Mouse (Mus musculus) bone marrow macrophage, adult 2 months (primary cell): Measurements from ENCODE around the gene Slc17a3. TPM values are rescaled to one million over a fixed set of nuclear protein-coding genes. Genes with fewer than 3 reads are reported as not detected.

Experiments
- H3K27ac ChIP-seq: 2 replicates; pipeline ENCODE4 v1.5.1; 2012; ENCODE audit warnings: low read depth, low read length; ENCODE audit not compliant: insufficient read depth
- H3K4me1 ChIP-seq: 2 replicates; pipeline ENCODE4 v1.6.1; 2012; ENCODE audit warnings: low read length; ENCODE audit not compliant: control insufficient read depth, insufficient read depth
- H3K4me3 ChIP-seq: 2 replicates; pipeline ENCODE4 v1.5.1; 2012; ENCODE audit warnings: mild to moderate bottlenecking, low read length, moderate library complexity; ENCODE audit not compliant: insufficient read depth
- CTCF ChIP-seq: IDR thresholded peaks from 2 replicates; pipeline ENCODE4 v1.5.1; 2012; ENCODE audit warnings: low read depth, mild to moderate bottlenecking, low read length, moderate library complexity
- POLR2A ChIP-seq: IDR thresholded peaks from 2 replicates; pipeline ENCODE4 v1.6.1; 2012; ENCODE audit warnings: mild to moderate bottlenecking, low read depth, low read length, borderline replicate concordance
- polyA plus RNA-seq: library from polyadenylated mRNA; stranded (reverse); fragments of >200 nt; gene quantifications from 2 replicates; pipeline ENCODE4 v1.2.4, GENCODE M21; 2012; ENCODE audit not compliant: missing spikeins, insufficient read depth, insufficient read length

Slc17a3 gene
- polyA plus RNA-seq, 1 experiment, result not detected

DNA sequence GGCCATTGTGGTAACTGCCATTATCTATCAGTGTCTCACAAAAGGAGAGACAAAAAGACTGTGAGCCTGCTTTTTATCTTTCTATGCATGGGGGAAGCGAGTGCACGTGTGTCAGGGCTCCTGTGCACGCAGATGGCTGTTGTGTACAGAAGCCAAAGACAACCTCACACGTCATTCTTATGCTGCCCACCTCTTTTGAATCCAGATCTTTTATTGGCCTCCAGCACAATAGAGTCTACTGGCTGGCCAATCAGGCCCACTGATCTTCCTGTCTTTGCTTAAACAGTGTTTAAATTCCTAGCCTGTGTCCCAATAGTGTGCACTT, 54.0 kb downstream of the Slc17a3 start:
- Histone ChIP-seq H3K4me1 (peaks cover 5% of the 10 kb centered on the region; the same call in 1 of the 2 replicates), H3K4me3 (no peak overlapping the region), H3K27ac (no peak overlapping the region)
- TF ChIP-seq POLR2A, result no peak
- TF ChIP-seq CTCF, result no peak

DNA sequence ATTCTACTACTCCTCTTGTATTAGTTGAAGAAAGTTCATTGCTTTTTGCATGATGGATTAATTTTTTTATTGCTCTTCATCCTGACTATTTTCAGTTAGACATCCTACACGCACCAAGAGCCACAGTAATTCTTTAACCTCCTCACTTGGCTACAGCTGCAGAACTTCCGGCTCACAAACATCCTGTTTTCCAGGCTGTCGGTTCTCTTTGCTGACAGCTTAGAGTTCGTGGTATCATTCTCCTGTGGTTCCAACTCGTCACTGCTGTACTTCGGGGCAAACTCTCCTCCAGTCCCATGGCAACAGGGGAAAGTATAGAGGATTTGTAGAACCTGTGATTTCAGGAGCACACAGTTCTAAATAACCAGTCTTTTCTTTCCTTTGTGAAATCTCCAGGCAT, 59.0 kb downstream of the Slc17a3 start:
- Histone ChIP-seq H3K4me3 (no peak overlapping the region), H3K4me1 (peaks cover 9% of the 10 kb centered on the region; the same call in 1 of the 2 replicates), H3K27ac (no peak overlapping the region)
- TF ChIP-seq POLR2A (no peak), CTCF (no peak)

DNA sequence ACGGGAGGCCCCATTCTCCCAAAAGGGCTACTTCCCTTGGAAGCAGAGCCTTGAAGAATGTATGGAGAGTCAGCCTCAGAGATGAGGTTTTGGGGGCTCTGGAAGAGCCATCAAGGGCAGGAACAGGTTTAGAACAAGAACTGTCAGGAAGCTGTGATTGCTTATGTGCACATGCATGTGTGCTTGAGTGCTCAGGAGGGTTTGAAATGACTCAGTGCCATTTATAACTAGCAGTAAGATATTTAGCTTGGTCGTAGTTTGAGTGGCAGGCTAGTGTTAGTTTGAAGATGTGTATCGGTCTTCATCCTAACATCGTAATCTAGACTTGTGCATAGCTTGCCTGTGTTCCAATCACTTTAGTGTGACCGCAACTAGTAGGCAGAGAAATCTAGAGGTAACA, 67.7 kb downstream of the Slc17a3 start:
- H3K4me3 ChIP-seq, result no peak overlapping the region
- H3K27ac ChIP-seq, result no peak overlapping the region
- H3K4me1 ChIP-seq, result no peaks in the 10 kb centered on the region
- TF ChIP-seq CTCF, result no peak
- TF ChIP-seq POLR2A, result no peak

DNA sequence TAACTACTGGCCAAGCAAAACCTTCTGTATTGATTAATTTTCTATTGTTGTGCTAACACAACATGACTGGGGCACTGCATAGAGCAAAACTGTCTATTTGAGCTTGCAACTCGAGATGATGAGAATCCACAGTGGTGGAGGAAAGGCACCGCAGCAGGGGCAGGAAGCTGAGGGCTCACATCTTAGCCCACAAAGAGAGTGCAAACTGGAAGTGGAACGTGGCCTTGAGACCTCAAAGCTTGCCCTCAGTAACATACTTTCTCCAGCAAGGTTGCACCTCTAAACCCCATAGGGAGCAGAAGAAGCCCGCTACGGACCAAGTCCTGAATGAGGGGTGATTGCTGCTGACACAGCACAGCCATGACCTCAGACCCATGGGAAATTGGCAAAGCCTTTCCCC, 70.9 kb downstream of the Slc17a3 start:
- Histone ChIP-seq H3K4me1 (no peaks in the 10 kb centered on the region), H3K4me3 (no peak overlapping the region), H3K27ac (no peak overlapping the region)
- TF ChIP-seq CTCF (no peak), POLR2A (no peak)

Other genes starting within 250 kb of the Slc17a3 start
- gene Hist1h2be, start 218.3 kb upstream of the Slc17a3 start, polyA plus RNA-seq, result 0.86 and 2.1 TPM in 2 replicates
- gene Hist1h1e, start 216.9 kb upstream of the Slc17a3 start, polyA plus RNA-seq, result 2.6 TPM in 2 replicates
- 0.35 and 0.40 TPM in 2 replicates for gene Hist1h2ac, start 155.5 kb upstream of the Slc17a3 start, polyA plus RNA-seq
- gene Hist1h2bc, start 155.2 kb upstream of the Slc17a3 start, polyA plus RNA-seq, result 55.8 and 61.9 TPM in 2 replicates
- gene Hist1h1t, start 143.6 kb upstream of the Slc17a3 start, polyA plus RNA-seq, result 0.62 TPM in 1 of 2 replicates, not detected in the other
- gene Hist1h4c, start 141.0 kb upstream of the Slc17a3 start, polyA plus RNA-seq, result not detected in 2 replicates
- 95.3 and 104 TPM in 2 replicates for gene Hfe, start 128.6 kb upstream of the Slc17a3 start, polyA plus RNA-seq
- gene Hist1h1c, start 100.6 kb upstream of the Slc17a3 start, polyA plus RNA-seq, result 75.5 and 80.8 TPM in 2 replicates
- gene Hist1h3c, start 93.8 kb upstream of the Slc17a3 start, polyA plus RNA-seq, result 1.2 TPM in 1 of 2 replicates, not detected in the other
- 1.3 TPM in 1 of 2 replicates, not detected in the other for gene Hist1h2bb, start 92.7 kb upstream of the Slc17a3 start, polyA plus RNA-seq
- 4.3 and 8.4 TPM in 2 replicates for gene Hist1h2ab, start 88.3 kb upstream of the Slc17a3 start, polyA plus RNA-seq
- gene Hist1h3b, start 87.2 kb upstream of the Slc17a3 start, polyA plus RNA-seq, result 2.1 and 4.8 TPM in 2 replicates
- gene Hist1h4b, start 82.4 kb upstream of the Slc17a3 start, polyA plus RNA-seq, result 4.5 and 5.1 TPM in 2 replicates
- gene Hist1h4a, start 78.2 kb upstream of the Slc17a3 start, polyA plus RNA-seq, result not detected in 2 replicates
- gene Hist1h3a, start 77.0 kb upstream of the Slc17a3 start, polyA plus RNA-seq, result not detected in 2 replicates
- not detected in 2 replicates for gene Hist1h1a, start 75.8 kb upstream of the Slc17a3 start, polyA plus RNA-seq
- not detected in 2 replicates for gene Trim38, start 69.5 kb upstream of the Slc17a3 start, polyA plus RNA-seq
- not detected in 2 replicates for gene Slc17a2, start 32.4 kb upstream of the Slc17a3 start, polyA plus RNA-seq
- gene Slc17a1, start 28.3 kb downstream of the Slc17a3 start, polyA plus RNA-seq, result not detected in 2 replicates
- not detected in 2 replicates for gene Slc17a4, start 75.6 kb downstream of the Slc17a3 start, polyA plus RNA-seq
- not detected in 2 replicates for gene Hist1h2ba, start 94.7 kb downstream of the Slc17a3 start, polyA plus RNA-seq
- not detected in 2 replicates for gene Hist1h2aa, start 95.0 kb downstream of the Slc17a3 start, polyA plus RNA-seq
- gene Scgn, start 151.8 kb downstream of the Slc17a3 start, polyA plus RNA-seq, result not detected in 2 replicates